Mouse (Mus musculus): Measurements from ENCODE around the gene Map1a. TPM values are rescaled to one million over a fixed set of nuclear protein-coding genes. Genes with fewer than 3 reads are reported as not detected.

Map1a gene
- 2.4 TPM for polyA plus RNA-seq (2014; fragmentation: Illumina TruSeq; extraction: RNeasy Lipid Tissue Mini Kit (QIAGEN cat#74804); ENCODE audit: low read depth, low replicate concordance)

DNA sequence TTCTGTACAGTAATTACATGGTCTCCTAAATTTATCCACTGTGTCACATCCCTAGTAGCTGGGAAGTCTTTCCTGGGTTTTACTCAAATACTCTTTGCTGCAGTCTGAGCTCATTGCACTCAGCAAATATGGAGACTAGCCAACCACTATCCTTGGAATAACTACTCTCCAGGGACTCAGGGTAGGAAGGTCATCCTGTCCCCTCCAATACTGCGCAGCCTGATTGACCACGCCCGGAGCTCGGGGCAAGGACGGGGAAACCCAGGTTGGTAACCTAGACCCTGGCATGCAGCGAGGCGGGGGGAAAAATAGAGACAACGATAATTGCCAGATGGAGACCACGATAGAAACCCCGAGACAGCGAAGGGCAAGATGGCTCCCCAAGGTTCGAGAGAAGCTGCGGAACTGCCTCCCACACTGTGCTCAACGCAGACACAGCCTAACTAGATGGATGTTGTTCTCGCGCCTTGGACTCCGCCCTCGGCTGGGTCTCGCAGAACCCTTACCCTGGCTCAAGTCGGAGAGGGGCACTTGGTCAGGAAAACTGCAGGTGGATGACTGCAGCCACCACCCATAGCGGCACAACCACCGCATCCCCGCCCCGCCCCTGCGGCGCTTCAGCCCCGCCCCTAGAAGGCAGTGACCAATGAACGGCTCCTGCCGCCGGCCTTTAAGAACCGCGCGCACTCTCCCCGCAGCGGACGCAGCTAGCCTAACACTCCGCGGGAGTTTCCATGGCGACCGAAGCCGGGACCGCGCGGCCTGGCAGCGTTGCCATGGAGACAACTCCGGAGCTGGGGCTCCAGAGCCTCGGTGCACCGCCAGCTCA, at the start of gene Map1a:
Gene Map1a, plus strand, starts transcription at position 700 of the 829 bp plus-strand sequence.

DNA sequence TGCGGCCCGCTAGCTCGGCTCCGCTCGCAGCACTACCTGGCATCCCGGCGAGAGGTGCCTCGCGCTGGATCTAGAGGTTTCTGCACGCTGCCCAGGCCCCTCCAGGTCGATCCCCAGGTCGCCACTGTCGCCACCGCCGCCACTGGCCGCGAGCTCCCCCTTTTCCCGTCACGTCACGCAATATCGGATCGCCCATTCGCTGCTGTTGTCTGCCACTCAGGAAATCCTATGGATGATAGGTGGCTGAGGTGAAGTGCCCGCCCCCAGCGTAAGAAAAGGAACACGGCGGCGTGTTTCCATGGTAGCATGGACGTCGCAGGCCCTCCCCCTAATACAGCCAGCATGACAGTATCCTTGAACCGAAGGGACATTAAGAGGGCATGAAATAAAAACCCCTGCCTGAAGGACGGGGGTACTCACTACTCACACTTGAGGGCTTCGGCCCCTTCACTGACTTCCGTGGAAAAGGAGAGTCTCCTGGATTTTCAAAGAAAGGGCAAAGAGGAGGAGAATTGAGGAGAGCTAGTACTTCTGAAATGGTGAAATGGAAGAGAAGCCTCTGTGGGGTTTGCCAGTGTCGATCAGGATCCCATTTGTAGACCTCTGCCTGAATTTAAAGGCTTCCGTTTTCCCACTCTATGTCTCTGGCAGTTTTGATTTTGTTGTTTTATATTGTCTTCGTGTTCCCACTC, 18.0 kb upstream of the Map1a start, which contains the start of gene Trp53bp1:
Gene Trp53bp1, minus strand, starts transcription at position 172 of the 692 bp plus-strand sequence.

DNA sequence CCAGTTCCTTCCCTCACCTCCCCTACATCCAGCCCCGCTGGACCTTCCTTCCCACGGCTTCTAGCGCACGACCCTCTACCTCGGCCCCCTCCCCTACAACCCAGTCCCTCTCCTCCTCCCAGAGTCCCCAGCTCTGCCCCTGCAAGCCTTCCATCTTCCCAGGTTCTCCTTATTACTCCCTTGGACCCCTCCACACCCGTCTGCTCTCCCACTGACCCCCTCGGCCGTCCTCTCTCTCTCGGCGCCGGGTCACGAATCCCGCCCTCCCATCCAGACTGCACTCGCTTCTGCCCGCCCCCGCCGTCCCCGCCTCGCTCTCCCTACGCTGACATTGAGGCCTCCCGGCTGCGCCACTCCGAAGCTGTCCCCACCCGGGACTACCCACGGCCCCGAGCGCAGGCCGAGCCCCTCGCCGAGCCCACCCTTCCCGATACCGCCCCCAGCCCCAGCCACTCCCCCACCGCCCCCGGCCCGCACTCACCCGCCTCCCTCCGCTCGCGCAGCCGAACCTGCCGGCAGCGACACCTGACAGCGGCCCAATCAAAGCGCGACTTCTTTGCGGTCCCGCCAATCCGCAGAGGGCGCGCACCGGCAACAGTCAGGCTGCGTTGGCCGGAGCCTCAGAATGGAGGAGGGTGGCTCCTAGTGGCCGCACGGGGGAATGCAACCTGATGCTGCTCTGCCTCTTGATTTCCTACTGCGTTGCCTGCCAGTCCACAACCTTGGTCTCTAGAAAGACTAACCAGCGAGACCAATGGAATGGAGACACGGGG, 65.6 kb downstream of the Map1a start, which contains the start of gene Ppip5k1:
Gene Ppip5k1, minus strand, starts transcription at position 577 of the 773 bp plus-strand sequence.

DNA sequence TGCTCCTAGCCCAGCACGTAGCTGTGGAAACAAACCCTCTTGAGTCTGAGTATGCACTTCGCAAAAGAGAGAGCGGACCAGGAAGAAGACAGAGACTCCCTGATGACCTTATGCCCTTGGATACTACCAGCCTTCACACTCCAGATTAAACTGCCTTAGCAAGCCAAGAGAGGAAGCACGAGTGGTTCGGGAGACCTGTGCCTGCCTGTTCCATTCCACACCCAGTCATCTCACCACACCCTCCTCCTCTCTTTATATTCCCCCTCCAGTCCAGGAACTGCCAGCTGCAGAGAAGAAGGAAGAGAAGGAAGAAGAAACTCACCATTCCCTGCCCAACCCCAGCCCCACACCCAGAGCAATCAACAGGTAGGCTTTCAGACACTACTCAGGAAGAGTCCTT, 68.1 kb downstream of the Map1a start, which contains the start of gene Ckmt1:
Gene Ckmt1, plus strand, starts transcription at position 221 of the 400 bp plus-strand sequence.

Other genes with a start within 250 kb of the Map1a start
- gene Tgm5, start 203.8 kb upstream of the Map1a start, polyA plus RNA-seq (2014; fragmentation: Illumina TruSeq; extraction: RNeasy Lipid Tissue Mini Kit (QIAGEN cat#74804); ENCODE audit: low read depth, low replicate concordance), result not detected
- gene Tgm7, start 179.8 kb upstream of the Map1a start, polyA plus RNA-seq (2014; fragmentation: Illumina TruSeq; extraction: RNeasy Lipid Tissue Mini Kit (QIAGEN cat#74804); ENCODE audit: low read depth, low replicate concordance), result 0.27 TPM
- 11.8 TPM for gene Adal, start 149.2 kb upstream of the Map1a start, polyA plus RNA-seq (2014; fragmentation: Illumina TruSeq; extraction: RNeasy Lipid Tissue Mini Kit (QIAGEN cat#74804); ENCODE audit: low read depth, low replicate concordance)
- 8.6 TPM for gene Lcmt2, start 148.9 kb upstream of the Map1a start, polyA plus RNA-seq (2014; fragmentation: Illumina TruSeq; extraction: RNeasy Lipid Tissue Mini Kit (QIAGEN cat#74804); ENCODE audit: low read depth, low replicate concordance)
- 18.2 TPM for gene Tubgcp4, start 118.9 kb upstream of the Map1a start, polyA plus RNA-seq (2014; fragmentation: Illumina TruSeq; extraction: RNeasy Lipid Tissue Mini Kit (QIAGEN cat#74804); ENCODE audit: low read depth, low replicate concordance)
- gene Zscan29, start 118.5 kb upstream of the Map1a start, polyA plus RNA-seq (2014; fragmentation: Illumina TruSeq; extraction: RNeasy Lipid Tissue Mini Kit (QIAGEN cat#74804); ENCODE audit: low read depth, low replicate concordance), result 9.7 TPM
- gene Trp53bp1, start 18.2 kb upstream of the Map1a start, polyA plus RNA-seq (2014; fragmentation: Illumina TruSeq; extraction: RNeasy Lipid Tissue Mini Kit (QIAGEN cat#74804); ENCODE audit: low read depth, low replicate concordance), result 22.6 TPM
- gene Ppip5k1, start 65.8 kb downstream of the Map1a start, polyA plus RNA-seq (2014; fragmentation: Illumina TruSeq; extraction: RNeasy Lipid Tissue Mini Kit (QIAGEN cat#74804); ENCODE audit: low read depth, low replicate concordance), result 38.9 TPM
- gene Ckmt1, start 68.1 kb downstream of the Map1a start, polyA plus RNA-seq (2014; fragmentation: Illumina TruSeq; extraction: RNeasy Lipid Tissue Mini Kit (QIAGEN cat#74804); ENCODE audit: low read depth, low replicate concordance), result 3.6 TPM
- 0.14 TPM for gene Strc, start 97.6 kb downstream of the Map1a start, polyA plus RNA-seq (2014; fragmentation: Illumina TruSeq; extraction: RNeasy Lipid Tissue Mini Kit (QIAGEN cat#74804); ENCODE audit: low read depth, low replicate concordance)
- gene Pdia3, start 124.2 kb downstream of the Map1a start, polyA plus RNA-seq (2014; fragmentation: Illumina TruSeq; extraction: RNeasy Lipid Tissue Mini Kit (QIAGEN cat#74804); ENCODE audit: low read depth, low replicate concordance), result 468 TPM
- gene Catsper2, start 124.2 kb downstream of the Map1a start, polyA plus RNA-seq (2014; fragmentation: Illumina TruSeq; extraction: RNeasy Lipid Tissue Mini Kit (QIAGEN cat#74804); ENCODE audit: low read depth, low replicate concordance), result 10.4 TPM
- gene Ell3, start 154.7 kb downstream of the Map1a start, polyA plus RNA-seq (2014; fragmentation: Illumina TruSeq; extraction: RNeasy Lipid Tissue Mini Kit (QIAGEN cat#74804); ENCODE audit: low read depth, low replicate concordance), result 16.5 TPM
- 463 TPM for gene Serf2, start 159.6 kb downstream of the Map1a start, polyA plus RNA-seq (2014; fragmentation: Illumina TruSeq; extraction: RNeasy Lipid Tissue Mini Kit (QIAGEN cat#74804); ENCODE audit: low read depth, low replicate concordance)
- 15.3 TPM for gene Hypk, start 163.7 kb downstream of the Map1a start, polyA plus RNA-seq (2014; fragmentation: Illumina TruSeq; extraction: RNeasy Lipid Tissue Mini Kit (QIAGEN cat#74804); ENCODE audit: low read depth, low replicate concordance)
- 0.74 TPM for gene Serinc4, start 167.2 kb downstream of the Map1a start, polyA plus RNA-seq (2014; fragmentation: Illumina TruSeq; extraction: RNeasy Lipid Tissue Mini Kit (QIAGEN cat#74804); ENCODE audit: low read depth, low replicate concordance)
- 30.5 TPM for gene Mfap1b, start 184.5 kb downstream of the Map1a start, polyA plus RNA-seq (2014; fragmentation: Illumina TruSeq; extraction: RNeasy Lipid Tissue Mini Kit (QIAGEN cat#74804); ENCODE audit: low read depth, low replicate concordance)
- gene Mfap1a, start 217.1 kb downstream of the Map1a start, polyA plus RNA-seq (2014; fragmentation: Illumina TruSeq; extraction: RNeasy Lipid Tissue Mini Kit (QIAGEN cat#74804); ENCODE audit: low read depth, low replicate concordance), result 24.0 TPM
- gene Wdr76, start 217.1 kb downstream of the Map1a start, polyA plus RNA-seq (2014; fragmentation: Illumina TruSeq; extraction: RNeasy Lipid Tissue Mini Kit (QIAGEN cat#74804); ENCODE audit: low read depth, low replicate concordance), result 2.1 TPM

Data from adipose tissue, adult 10 weeks (tissue).